Mouse (Mus musculus) CH12.LX (cell line): Measurements from ENCODE around the gene Sipa1. TPM values are rescaled to one million over a fixed set of nuclear protein-coding genes. Genes with fewer than 3 reads are reported as not detected.

ENCODE experiments used
- DNase-seq: peaks from one replicate; pipeline ENCODE4 v3.0.0-alpha.2; 2013; ENCODE audit errors: extremely low read depth
- H3K27ac ChIP-seq: 2 replicates; pipeline ENCODE4 v1.5.1; 2012; ENCODE audit warnings: low read depth, mild to moderate bottlenecking, control low read depth, moderate library complexity; ENCODE audit not compliant: insufficient read depth
- H3K27me3 ChIP-seq: replicated peaks from 2 replicates; pipeline ENCODE3; 2012; ENCODE audit warnings: inconsistent platforms
- H3K36me3 ChIP-seq, 2 experiments: replicated peaks in 1 of 2; 2 replicates each; pipeline versions ENCODE3 to v1.6.1; 2012; ENCODE audit warnings: inconsistent platforms in 1 of 2, low read length in 1 of 2, mild to moderate bottlenecking in 1 of 2, mixed read lengths in 1 of 2, moderate library complexity in 1 of 2; ENCODE audit not compliant: control insufficient read depth in 1 of 2, insufficient read depth in 1 of 2
- H3K4me1 ChIP-seq, 2 experiments: 2 replicates each; pipeline ENCODE4 v1.6.1; 2012; ENCODE audit warnings: inconsistent platforms in 1 of 2, moderate library complexity in 1 of 2; ENCODE audit not compliant: insufficient read depth in 2 of 2, control insufficient read depth in 1 of 2
- H3K4me2 ChIP-seq: 2 replicates; pipeline ENCODE4 v1.6.1; 2012; ENCODE audit warnings: low read depth, mild to moderate bottlenecking, control low read depth; ENCODE audit not compliant: poor library complexity, insufficient read depth, severe bottlenecking
- H3K4me3 ChIP-seq, 3 experiments: fragments of 150-350 bp in 1 of 3; sonication (generic) in 1 of 3; replicated peaks in 1 of 3; 2 replicates each; pipeline versions ENCODE3 to v1.5.1; 2011 to 2012; ENCODE audit warnings: low read depth in 2 of 3, low read length in 2 of 3, mild to moderate bottlenecking in 2 of 3, moderate library complexity in 2 of 3, control low read depth in 1 of 3, improper control_type of control experiment in 1 of 3, inconsistent platforms in 1 of 3, mixed read lengths in 1 of 3; ENCODE audit not compliant: poor library complexity in 1 of 3
- H3K79me2 ChIP-seq: replicated peaks from 2 replicates; pipeline ENCODE4 v1.6.1; 2012; ENCODE audit warnings: mild to moderate bottlenecking, moderate library complexity; ENCODE audit not compliant: control insufficient read depth, poor library complexity, insufficient read depth, severe bottlenecking; ENCODE audit errors: extremely low read depth
- H3K9ac ChIP-seq: 2 replicates; pipeline ENCODE4 v1.6.1; 2012; ENCODE audit warnings: low read depth, mild to moderate bottlenecking, control low read depth, moderate library complexity; ENCODE audit not compliant: insufficient read depth
- H3K9me3 ChIP-seq: replicated peaks from 2 replicates; pipeline ENCODE3; 2012; ENCODE audit warnings: low read length, inconsistent platforms, mixed read lengths
- CHD1 ChIP-seq: IDR thresholded peaks from 2 replicates; pipeline ENCODE4 v1.6.1; 2012; ENCODE audit warnings: low read depth, low read length, improper control_type of control experiment, inconsistent platforms
- CHD2 ChIP-seq: IDR thresholded peaks from 2 replicates; pipeline ENCODE4 v1.6.1; 2011; ENCODE audit warnings: low read length, improper control_type of control experiment
- CTCF ChIP-seq, 2 experiments: IDR thresholded peaks in 1 of 2; conservative IDR thresholded peaks in 1 of 2; 2 replicates each; pipeline ENCODE4 v1.5.1; 2011 to 2012; ENCODE audit warnings: low read depth in 2 of 2, low read length in 2 of 2, improper control_type of control experiment in 1 of 2, inconsistent platforms in 1 of 2, mild to moderate bottlenecking in 1 of 2, moderate library complexity in 1 of 2
- E2F4 ChIP-seq: IDR thresholded peaks from 2 replicates; pipeline ENCODE4 v1.6.1; 2011; ENCODE audit warnings: low read depth, low read length, improper control_type of control experiment; ENCODE audit not compliant: insufficient replicate concordance
- ELF1 ChIP-seq: IDR thresholded peaks from 2 replicates; pipeline ENCODE4 v1.6.1; 2014; ENCODE audit warnings: low read depth, mild to moderate bottlenecking, inconsistent platforms, low read length, improper control_type of control experiment
- EP300 ChIP-seq: IDR thresholded peaks from 2 replicates; pipeline ENCODE4 v1.6.1; 2011; ENCODE audit warnings: low read length, improper control_type of control experiment
- ETS1 ChIP-seq: conservative IDR thresholded peaks from 2 replicates; pipeline ENCODE4 v1.6.1; 2012; ENCODE audit warnings: low read depth, mild to moderate bottlenecking, inconsistent platforms, low read length, improper control_type of control experiment, moderate library complexity
- GABPA ChIP-seq: IDR thresholded peaks from 2 replicates; pipeline ENCODE4 v1.6.1; 2012; ENCODE audit warnings: low read depth, low read length, improper control_type of control experiment, inconsistent platforms; ENCODE audit not compliant: insufficient replicate concordance
- JUND ChIP-seq: conservative IDR thresholded peaks from 2 replicates; pipeline ENCODE4 v1.6.1; 2011; ENCODE audit warnings: low read depth, low read length, improper control_type of control experiment
- KAT2A ChIP-seq: IDR thresholded peaks from 2 replicates; pipeline ENCODE4 v1.6.1; 2012; ENCODE audit warnings: low read length, improper control_type of control experiment, inconsistent platforms; ENCODE audit not compliant: insufficient replicate concordance
- MXI1 ChIP-seq: IDR thresholded peaks from 2 replicates; pipeline ENCODE4 v1.6.1; 2011; ENCODE audit warnings: mild to moderate bottlenecking, low read depth, low read length, improper control_type of control experiment
- NRF1 ChIP-seq: IDR thresholded peaks from 2 replicates; pipeline ENCODE4 v1.6.1; 2014; ENCODE audit warnings: low read depth, mild to moderate bottlenecking, inconsistent platforms, low read length, improper control_type of control experiment, moderate library complexity
- POLR2A ChIP-seq: IDR thresholded peaks from 2 replicates; pipeline ENCODE4 v1.6.1; 2011; ENCODE audit warnings: low read depth, mild to moderate bottlenecking, improper control_type of control experiment, low read length
- POLR2AphosphoS2 ChIP-seq: IDR thresholded peaks from 2 replicates; pipeline ENCODE4 v1.6.1; 2011; ENCODE audit warnings: low read depth, low read length, improper control_type of control experiment
- SMC3 ChIP-seq: IDR thresholded peaks from 2 replicates; pipeline ENCODE4 v1.6.1; 2011; ENCODE audit warnings: low read depth, low read length, improper control_type of control experiment
- TBP ChIP-seq: conservative IDR thresholded peaks from 2 replicates; pipeline ENCODE4 v1.6.1; 2011; ENCODE audit warnings: low read depth, low read length, improper control_type of control experiment
- USF1 ChIP-seq: IDR thresholded peaks from 2 replicates; pipeline ENCODE4 v1.6.1; 2014; ENCODE audit warnings: low read depth, mild to moderate bottlenecking, inconsistent platforms, low read length, improper control_type of control experiment
- ZKSCAN1 ChIP-seq: IDR thresholded peaks from 2 replicates; pipeline ENCODE4 v1.6.1; 2012; ENCODE audit warnings: low read depth, inconsistent platforms, low read length, improper control_type of control experiment, borderline replicate concordance
- ZMIZ1 ChIP-seq: IDR thresholded peaks from 2 replicates; pipeline ENCODE4 v1.6.1; 2012; ENCODE audit warnings: low read depth, mild to moderate bottlenecking, inconsistent platforms, low read length, improper control_type of control experiment
- ZNF384 ChIP-seq: IDR thresholded peaks from 2 replicates; pipeline ENCODE4 v1.6.1; 2012; ENCODE audit warnings: low read depth, low read length, improper control_type of control experiment, inconsistent platforms
- dilution Hi-C: fragments of 300-500 bp; cut with MboI; formaldehyde crosslinking; loops from 2 replicates; pipeline ENCODE4 v1.14.3; 2020; ENCODE audit warnings: low sequenced_read_pairs; ENCODE audit not compliant: extremely low pct_unique_long_range_greater_than_20kb, extremely low pct_ligation_motif_present
- in situ Hi-C: fragments of 300-500 bp; cut with MboI; formaldehyde crosslinking; loops from 3 replicates; pipeline ENCODE4 v1.14.3; 2019; ENCODE audit warnings: low sequenced_read_pairs, low pct_ligation_motif_present, low pct_unique_long_range_greater_than_20kb, mixed read lengths
- polyA plus RNA-seq: library from polyadenylated mRNA; unstranded; fragments of >175 nt; gene quantifications from 2 replicates; pipeline ENCODE4 v1.2.1, GENCODE M21; 2012; ENCODE audit warnings: low read depth; ENCODE audit not compliant: insufficient read length
- total RNA-seq, 2 experiments: library from RNA; depleted of rRNA; stranded (reverse); fragments of 300-350 nt in 1 of 2; fragments of >200 nt in 1 of 2; gene quantifications; 2 replicates each; pipeline ENCODE4 v1.2.3; 2012 to 2014

The Sipa1 gene
- total and polyA plus RNA-seq, 3 experiments, result 17.6 to 54.6 (median 51.1) TPM

DNA sequence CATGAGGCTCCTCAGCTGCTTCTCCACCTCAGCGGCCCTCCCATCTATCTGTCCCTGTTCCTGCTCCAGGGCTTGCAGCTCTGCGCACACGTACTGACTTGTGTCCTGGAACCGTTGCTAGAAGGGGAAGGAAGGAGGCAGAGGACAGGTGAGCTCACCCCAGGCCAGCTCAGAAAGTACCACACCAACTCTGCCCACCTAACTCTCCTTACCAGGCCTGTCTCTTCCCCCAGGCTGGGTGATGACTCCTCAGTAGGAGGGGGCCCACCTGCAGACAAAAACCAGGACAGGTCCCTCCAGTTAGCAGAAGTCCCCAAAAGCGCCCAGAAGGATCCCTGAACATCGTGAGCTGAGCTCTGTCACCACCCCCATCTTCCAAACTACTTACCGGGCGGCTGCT, 47.1 kb upstream of the Sipa1 start:
- H3K9ac ChIP-seq, result no peak overlapping the region
- no peak overlapping the region for H3K27ac ChIP-seq
- in situ Hi-C loops (no loop called here), dilution Hi-C loops (no loop called here)
- no peaks in the 10 kb centered on the region for H3K9me3 ChIP-seq
- no peak overlapping the region for H3K4me2 ChIP-seq
- no peaks in the 10 kb centered on the region for H3K79me2 ChIP-seq
- H3K4me3 ChIP-seq, result no peak overlapping the region
- peaks cover 21 to 42% of the 10 kb centered on the region in 2 experiments for H3K4me1 ChIP-seq
- peaks cover 43 to 91% of the 10 kb centered on the region in 2 experiments for H3K36me3 ChIP-seq
- no peak for DNase-seq
- TF ChIP-seq ETS1, result no peak
- TF ChIP-seq ZMIZ1, result no peak
- no peak for TF ChIP-seq GABPA
- TF ChIP-seq EP300, result no peak
- TF ChIP-seq JUND, result no peak
- no peak for TF ChIP-seq USF1
- no peak for TF ChIP-seq KAT2A
- H3K27me3 ChIP-seq, result no peaks in the 10 kb centered on the region

GRCm38 (mm10) chr19:5710068-5710467, 46.6 kb upstream of the Sipa1 start:
- no peak for DNase-seq
- H3K9me3 ChIP-seq, result no peaks in the 10 kb centered on the region
- no peak overlapping the region for H3K9ac ChIP-seq
- H3K79me2 ChIP-seq, result no peaks in the 10 kb centered on the region
- H3K4me3 ChIP-seq, result no peak overlapping the region
- dilution Hi-C loops, result no loop called here
- peaks cover 42 to 91% of the 10 kb centered on the region in 2 experiments for H3K36me3 ChIP-seq
- H3K27me3 ChIP-seq, result no peaks in the 10 kb centered on the region
- no peak overlapping the region for H3K4me2 ChIP-seq
- no peak overlapping the region for H3K27ac ChIP-seq
- TF ChIP-seq ETS1 (no peak), ELF1 (no peak), ZKSCAN1 (no peak), GABPA (no peak), CHD1 (no peak), USF1 (no peak), POLR2AphosphoS2 (no peak), MXI1 (no peak), E2F4 (no peak), POLR2A (no peak), TBP (no peak), NRF1 (no peak), KAT2A (no peak), SMC3 (no peak), CTCF (conservative IDR thresholded peaks at IDR 0.05 in 1 of 2, IDR thresholded peaks at IDR 0.05 in 1 of 2; ENCODE audit: low read depth in 2 of 2, low read length in 2 of 2) (no peak), CHD2 (no peak), ZNF384 (no peak)
- H3K4me1 ChIP-seq, result peaks cover 21 to 43% of the 10 kb centered on the region in 2 experiments
- in situ Hi-C loops, result no loop called here
